Mouse (Mus musculus) inflammation-experienced regulatory T-cells, adult 6 months (primary cell): ENCODE data around the gene Rmdn3. TPM values are rescaled to one million over a fixed set of nuclear protein-coding genes. Genes with fewer than 3 reads are reported as not detected.

ENCODE experiments used
- ATAC-seq: one replicate; pipeline ENCODE4 v1.8.0; 2017
- polyA plus RNA-seq, 3 experiments: library from polyadenylated mRNA; unstranded; fragments of 100-300 nt; shearing (Covaris generic); gene quantifications; one replicate each; pipeline ENCODE4 v1.2.1; 2017

Rmdn3 gene
- polyA plus RNA-seq, 3 experiments from 2014 or later: 13.0 to 15.6 (median 14.5) TPM

- peak; percentile 56 for ATAC-seq
These were observed 10.3 kb upstream of the Rmdn3 start, which contains the start of gene Gchfr for GRCm38 (mm10) chr2:119166901-119167865. Gene Gchfr, plus strand, starts transcription at chr2:119167773.

GRCm38 (mm10) chr2:119165401-119165800, 8.6 kb upstream of the Rmdn3 start:
- ATAC-seq: no peak

DNA sequence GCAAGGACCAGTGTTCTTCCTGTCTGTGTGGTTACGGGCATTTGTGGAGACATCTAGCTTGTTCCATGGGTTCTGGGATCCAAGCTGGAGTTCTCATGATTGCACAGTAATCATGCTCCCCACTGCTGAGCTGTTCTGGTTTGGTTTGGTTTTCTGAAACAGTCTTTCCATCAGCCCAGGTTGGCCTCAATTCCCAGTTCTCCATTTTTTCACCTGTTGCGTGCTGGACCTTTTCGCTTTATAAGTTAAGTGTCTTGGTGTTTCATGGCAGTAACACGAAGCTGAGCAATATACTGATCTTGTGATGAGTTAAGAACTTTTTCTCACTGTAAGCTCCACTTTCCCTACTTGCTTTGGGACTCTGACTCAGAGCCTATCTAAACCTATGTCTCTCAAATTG, 7.2 kb upstream of the Rmdn3 start:
- no peak for ATAC-seq

- ATAC-seq: no peak
These were observed 6.3 kb upstream of the Rmdn3 start for GRCm38 (mm10) chr2:119163135-119163534.

GRCm38 (mm10) chr2:119161247-119161646, 4.4 kb upstream of the Rmdn3 start:
- ATAC-seq: no peak

DNA sequence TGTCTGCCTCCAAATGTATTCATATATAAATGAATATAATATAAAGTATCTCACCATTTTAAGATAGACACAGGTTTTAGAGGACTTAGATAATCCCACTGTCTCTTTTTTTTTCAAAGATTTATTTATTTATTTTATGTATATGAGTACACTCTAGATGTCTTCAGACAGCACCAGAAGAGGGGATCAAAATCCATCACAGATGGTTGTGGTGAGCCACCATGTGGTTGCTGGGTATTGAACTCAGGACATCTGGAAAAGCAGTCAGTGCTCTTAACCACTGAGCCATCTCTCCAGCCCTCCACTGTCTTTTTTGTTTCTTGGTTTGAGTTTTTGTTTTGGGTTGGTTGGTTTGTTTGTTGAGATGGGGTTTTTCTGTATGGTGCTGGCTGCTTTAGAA, 1.0 kb upstream of the Rmdn3 start:
- no peak for ATAC-seq

DNA sequence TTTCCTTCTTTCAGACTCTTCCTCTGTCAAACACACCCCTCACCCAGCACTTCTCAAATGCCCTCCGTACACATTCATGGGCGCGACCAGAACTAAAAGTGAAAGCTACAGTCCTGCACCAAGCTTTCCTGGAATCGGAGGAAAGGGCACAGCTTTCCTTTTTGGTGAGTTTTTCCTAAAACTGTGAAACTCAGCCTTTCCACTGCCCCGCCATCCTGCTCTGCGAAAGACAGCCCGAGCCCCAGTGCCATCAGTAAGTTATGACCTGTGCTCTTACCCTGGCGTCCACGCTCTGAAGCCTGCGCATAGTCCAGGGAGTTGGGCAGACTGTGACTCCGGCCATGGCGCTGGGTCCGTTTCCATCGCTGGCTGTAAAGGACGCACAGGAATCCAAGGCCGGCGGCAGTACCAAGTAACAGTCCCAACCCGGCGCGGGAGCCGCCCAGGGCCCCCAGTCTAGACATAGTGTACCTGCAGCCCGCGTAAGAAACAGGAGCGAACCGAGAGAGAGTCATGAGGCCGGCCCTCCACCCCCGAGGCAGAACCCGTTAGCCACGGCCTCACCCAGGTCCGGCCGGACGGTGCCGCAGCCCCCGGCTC, 653 bp downstream of the Rmdn3 start:
- peak; percentile 34 for ATAC-seq

DNA sequence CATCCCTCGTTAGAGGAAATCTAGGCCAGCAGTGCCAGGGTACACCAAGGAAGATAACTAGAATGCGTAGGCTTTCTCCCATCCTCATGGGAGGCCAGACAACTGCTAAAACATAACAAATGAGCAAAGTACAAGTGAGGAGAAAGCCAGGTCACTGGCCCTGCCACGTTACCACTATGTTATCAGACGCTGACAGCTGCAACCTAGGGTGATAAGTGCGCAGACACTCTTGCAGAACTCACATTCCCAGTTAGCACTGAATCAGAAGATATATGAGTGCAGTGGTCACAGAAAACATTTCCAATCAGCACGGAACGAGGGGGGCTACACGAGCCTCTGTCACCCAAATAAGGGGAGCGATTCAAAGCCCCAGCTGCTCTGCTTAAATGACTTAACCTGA, 1.4 kb downstream of the Rmdn3 start:
- ATAC-seq: no peak

DNA sequence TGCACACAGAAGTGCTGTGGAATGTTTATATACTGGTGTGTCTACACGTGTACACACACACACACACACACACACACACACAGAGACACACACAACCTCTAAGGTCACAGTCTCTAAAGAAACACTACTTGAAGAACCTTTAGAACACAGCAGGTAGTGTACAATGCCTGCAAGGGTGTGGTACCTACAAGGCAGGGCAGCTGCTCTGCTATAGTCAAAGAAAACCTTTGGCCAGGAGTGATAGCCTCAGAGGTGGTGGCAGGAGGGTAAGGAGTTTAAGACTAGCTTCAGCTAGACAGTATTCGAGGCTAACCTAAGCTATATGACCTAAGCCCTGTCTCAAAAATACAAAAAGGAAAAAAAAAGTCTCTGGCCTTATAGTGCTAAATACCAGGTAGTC, 2.2 kb downstream of the Rmdn3 start:
- no peak for ATAC-seq

- no peak for ATAC-seq
These were observed 4.6 kb downstream of the Rmdn3 start for GRCm38 (mm10) chr2:119152255-119152654.

- no peak for ATAC-seq
These were observed 9.1 kb downstream of the Rmdn3 start for GRCm38 (mm10) chr2:119147775-119148174.

- ATAC-seq: no peak
These were observed 9.6 kb downstream of the Rmdn3 start for GRCm38 (mm10) chr2:119147160-119147678.

GRCm38 (mm10) chr2:119146435-119146834, 10.4 kb downstream of the Rmdn3 start:
- ATAC-seq: no peak

DNA sequence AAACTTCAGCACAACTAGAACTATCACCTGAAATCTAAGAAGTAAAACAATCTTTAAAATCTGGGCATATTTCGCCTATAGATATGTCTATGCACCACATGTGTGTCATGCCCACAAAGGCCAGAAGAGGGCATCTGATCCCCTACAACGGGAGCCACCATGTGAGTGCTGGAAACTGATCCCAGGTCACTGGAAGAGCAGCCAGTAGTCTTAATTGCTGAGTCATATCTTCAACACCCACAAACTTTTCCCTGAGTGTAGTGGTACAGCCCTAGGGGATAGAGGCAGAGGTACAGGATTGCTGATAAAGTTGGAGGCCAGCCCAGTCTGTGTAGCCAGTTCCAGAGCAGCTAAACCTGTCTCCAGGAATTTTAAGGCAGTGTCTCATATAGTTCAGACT, 11.6 kb downstream of the Rmdn3 start:
- ATAC-seq: no peak

DNA sequence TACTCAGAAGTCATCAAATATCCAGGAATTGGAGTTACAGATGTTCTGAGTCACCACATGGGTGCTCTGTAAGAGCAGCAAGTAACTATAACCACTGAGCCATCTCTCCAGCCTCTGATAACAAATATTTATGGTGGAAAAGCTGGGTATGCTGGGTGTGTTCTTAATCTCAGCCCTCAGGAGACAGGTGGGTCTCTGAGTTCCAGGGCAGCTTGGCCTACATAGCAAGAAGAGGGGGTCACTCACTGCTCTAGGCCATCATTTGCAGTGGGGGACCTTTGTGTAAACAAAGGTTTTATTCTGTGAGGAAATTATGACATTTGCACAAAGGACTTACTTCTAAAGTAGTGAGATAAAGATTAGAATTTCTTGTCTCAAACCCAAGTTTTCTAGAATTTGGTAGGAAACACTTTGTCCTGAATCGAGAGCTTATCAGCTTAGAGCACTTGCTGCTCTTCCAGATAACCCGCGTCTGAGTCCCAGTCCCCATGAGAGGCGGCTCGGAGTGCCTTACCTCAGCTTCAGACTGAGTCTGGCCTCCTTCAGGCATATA, 20.4 kb downstream of the Rmdn3 start:
- no peak for ATAC-seq

DNA sequence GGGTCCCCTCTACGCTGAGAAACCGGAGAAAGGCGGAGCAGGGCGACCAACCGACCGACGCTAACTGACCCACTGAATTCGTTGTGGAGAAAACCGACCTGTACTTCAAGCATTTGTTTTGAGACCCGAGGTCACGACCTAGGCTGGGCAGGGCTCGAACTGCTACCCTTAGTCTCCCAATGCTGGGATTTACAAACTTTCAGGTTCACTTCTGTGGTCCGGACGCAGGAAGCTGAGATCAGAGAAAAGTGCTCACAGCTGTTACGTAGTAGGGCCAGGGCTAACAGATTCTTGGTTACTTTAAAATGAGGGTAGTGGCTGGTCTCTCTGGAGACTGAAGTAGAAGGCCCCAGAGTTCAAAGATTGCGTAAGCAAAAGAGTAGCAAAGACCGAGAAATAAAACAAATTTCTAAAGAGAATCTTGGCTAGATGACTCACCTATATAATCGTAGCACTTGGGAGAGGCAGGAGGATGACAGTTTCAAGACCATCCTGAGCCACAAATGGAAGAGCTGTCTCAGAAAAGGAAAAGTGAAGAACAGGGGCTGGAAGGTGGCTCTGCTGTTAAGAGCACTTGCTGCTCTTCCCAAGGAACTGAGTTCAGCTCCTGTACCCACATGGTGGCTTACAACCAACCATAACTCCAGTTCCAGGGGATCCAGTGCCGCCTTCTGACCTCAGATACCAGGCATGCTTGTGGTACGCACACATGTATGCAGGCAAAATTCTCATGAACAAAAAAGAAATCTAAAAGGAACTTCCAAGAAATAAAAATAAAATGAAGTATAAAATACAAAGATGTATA, 43.5 kb downstream of the Rmdn3 start:
- peak; percentile 41 for ATAC-seq

- ATAC-seq: peak; percentile 96
These were observed 44.3 kb downstream of the Rmdn3 start, which contains the start of gene Rad51 for GRCm38 (mm10) chr2:119112438-119113112. Gene Rad51, plus strand, starts transcription at chr2:119112793.

DNA sequence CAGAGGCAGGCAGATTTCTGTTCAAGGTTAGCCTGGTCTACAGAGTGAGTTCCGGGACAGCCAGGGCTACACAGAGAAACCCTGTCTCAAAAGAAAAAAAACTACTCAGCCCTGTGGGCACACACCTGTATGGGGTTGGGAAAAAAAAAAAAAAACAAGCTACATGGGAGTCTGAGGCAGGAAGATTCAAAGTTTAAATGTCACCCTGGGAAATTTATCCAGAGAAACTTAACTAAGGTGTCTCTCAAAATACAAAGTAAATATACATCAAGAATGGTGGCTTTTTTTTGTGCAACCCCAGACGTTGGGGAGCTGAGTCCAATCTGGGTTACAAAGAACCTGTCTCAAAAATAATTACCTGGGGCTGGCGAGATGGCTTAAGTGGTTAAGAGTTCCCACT, 45.8 kb downstream of the Rmdn3 start:
- ATAC-seq: no peak

GRCm38 (mm10) chr2:119108554-119108953, 48.3 kb downstream of the Rmdn3 start:
- ATAC-seq: no peak

DNA sequence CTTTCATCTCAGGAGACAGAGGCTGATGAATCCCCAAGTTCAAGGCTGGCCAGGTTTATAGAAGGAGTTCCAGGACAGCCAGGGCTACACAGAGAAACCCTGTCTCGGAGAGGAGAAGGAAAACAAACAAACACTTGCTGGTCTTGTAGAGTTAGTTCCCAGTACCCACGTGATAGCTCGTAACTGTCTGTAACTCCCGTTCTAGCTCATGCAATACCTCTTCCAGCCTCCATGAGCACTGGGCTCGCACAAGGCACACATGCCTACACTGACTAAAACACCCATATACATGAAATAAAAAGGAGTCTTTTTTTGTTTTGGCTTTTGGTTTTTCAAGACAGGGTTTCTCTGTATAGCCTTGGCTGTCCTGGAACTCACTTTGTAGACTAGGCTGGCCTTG, 50.3 kb downstream of the Rmdn3 start:
- ATAC-seq: no peak

GRCm38 (mm10) chr2:119101552-119101951, 55.3 kb downstream of the Rmdn3 start:
- no peak for ATAC-seq
